Mouse (Mus musculus) lung, embryonic 16.5 days (tissue): Measurements from ENCODE around the gene Cyb5d1. TPM values are rescaled to one million over a fixed set of nuclear protein-coding genes. Genes with fewer than 3 reads are reported as not detected.

ENCODE experiments used
- ATAC-seq: fragments of 200-750 bp; cut with Nextera tagmentation; 2 replicates; pipeline ENCODE4 v1.8.0; 2017; ENCODE audit warnings: low read depth, mild to moderate bottlenecking, moderate library complexity
- H3K27ac ChIP-seq: fragments of 300-500 bp; sonication (generic); 2 replicates; pipeline ENCODE4 v1.5.1; 2014; ENCODE audit warnings: mild to moderate bottlenecking, control low read depth, low read length
- H3K27me3 ChIP-seq: fragments of 300-500 bp; sonication (generic); 2 replicates; pipeline ENCODE4 v1.6.1; 2014; ENCODE audit warnings: low read depth, low read length, mixed read lengths; ENCODE audit not compliant: control insufficient read depth, insufficient read depth
- H3K36me3 ChIP-seq: fragments of 300-500 bp; sonication (generic); 2 replicates; pipeline ENCODE4 v1.6.1; 2014; ENCODE audit warnings: low read length; ENCODE audit not compliant: control insufficient read depth, insufficient read depth
- H3K4me1 ChIP-seq: fragments of 300-500 bp; sonication (generic); replicated peaks from 2 replicates; pipeline ENCODE4 v1.6.1; 2014; ENCODE audit warnings: low read length, mixed read lengths; ENCODE audit not compliant: control insufficient read depth, insufficient read depth
- H3K4me2 ChIP-seq: fragments of 300-500 bp; sonication (generic); 2 replicates; pipeline ENCODE4 v1.6.1; 2014; ENCODE audit warnings: low read depth, low read length, control low read depth
- H3K4me3 ChIP-seq: fragments of 300-500 bp; sonication (generic); 2 replicates; pipeline ENCODE4 v1.5.1; 2014; ENCODE audit warnings: mild to moderate bottlenecking, low read length, control low read depth
- H3K9ac ChIP-seq: fragments of 300-500 bp; sonication (generic); 2 replicates; pipeline ENCODE4 v1.6.1; 2014; ENCODE audit warnings: low read length, control low read depth
- H3K9me3 ChIP-seq: fragments of 300-500 bp; sonication (generic); 2 replicates; pipeline ENCODE4 v1.6.1; 2016; ENCODE audit warnings: low read length; ENCODE audit not compliant: control insufficient read depth
- WGBS: fragments of 180-500 bp; shearing (Covaris S2); extraction: QIAGEN DNeasy Blood & Tissue Kit; methylation state at CpG from one replicate; pipeline ENCODE4 v1.1.7; 2014; 5-methylcytosine and 5-hydroxymethylcytosine counted together
- polyA plus RNA-seq: library from polyadenylated mRNA; unstranded; fragments of >200 nt; fragmentation: Nextera tagmentation; extraction: Ambion mirVana; gene quantifications from 2 replicates; pipeline ENCODE4 v1.2.1, GENCODE M21; 2015

Gene Cyb5d1
- polyA plus RNA-seq, 1 experiment from 2014 or later: 32.6 TPM

DNA sequence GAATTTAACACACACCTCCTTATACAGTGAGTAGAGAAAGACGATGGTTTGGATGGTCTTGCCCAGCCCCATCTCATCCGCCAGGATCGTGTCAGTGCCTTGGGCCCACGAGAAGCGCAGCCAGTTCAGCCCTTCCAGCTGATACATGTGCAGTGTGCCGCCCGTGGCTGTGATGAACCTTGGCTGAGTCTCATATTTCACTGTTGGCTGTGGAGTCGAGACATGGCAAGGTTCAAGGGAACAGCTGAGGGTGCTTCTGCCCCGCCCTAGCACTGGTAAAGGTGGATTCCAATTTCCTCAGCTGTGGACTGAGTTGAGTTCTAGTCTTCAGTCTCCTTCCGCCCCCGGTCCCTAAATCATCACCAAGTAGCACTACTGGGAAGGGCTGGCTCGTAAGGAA lies 37.7 kb downstream of the Cyb5d1 start:
- peaks cover 2% of the 10 kb centered on the region; the same call in 1 of the 2 replicates for H3K4me1 ChIP-seq
- H3K9ac ChIP-seq: no peak overlapping the region
- no peaks in the 10 kb centered on the region for H3K27me3 ChIP-seq
- peaks cover 85% of the 10 kb centered on the region for H3K36me3 ChIP-seq
- no peak overlapping the region for H3K4me3 ChIP-seq
- H3K27ac ChIP-seq: no peak overlapping the region
- H3K9me3 ChIP-seq: no peaks in the 10 kb centered on the region
- WGBS: 85% methylated on average over 12 of the region's 12 CpGs
- H3K4me2 ChIP-seq: no peak overlapping the region
- ATAC-seq: no peak

DNA sequence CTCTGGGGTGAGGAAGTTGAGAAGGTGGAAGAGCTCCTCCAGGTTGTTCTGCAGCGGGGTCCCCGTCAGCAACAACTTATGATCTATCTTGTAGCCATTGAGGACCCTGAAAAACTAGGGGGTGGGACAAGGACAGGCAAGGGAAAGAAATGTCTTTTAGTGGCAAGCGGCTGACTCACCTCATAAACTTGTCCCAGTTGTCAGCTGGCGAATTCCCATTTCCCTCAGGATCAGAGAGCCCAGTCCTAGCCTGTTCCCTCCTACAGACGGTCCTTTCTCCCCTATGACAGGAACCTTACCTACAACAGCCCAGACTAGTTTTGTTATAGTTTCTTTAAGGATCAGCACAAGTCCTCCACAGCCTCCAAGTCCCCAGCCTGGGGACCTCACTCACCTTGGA lies 38.9 kb downstream of the Cyb5d1 start:
- H3K36me3 ChIP-seq: peaks cover 85% of the 10 kb centered on the region
- H3K4me3 ChIP-seq: no peak overlapping the region
- H3K4me2 ChIP-seq: no peak overlapping the region
- no peaks in the 10 kb centered on the region for H3K4me1 ChIP-seq
- no peak overlapping the region for H3K9ac ChIP-seq
- no peak overlapping the region for H3K27ac ChIP-seq
- no peak for ATAC-seq
- WGBS: 86% methylated on average over 5 of the region's 5 CpGs
- no peaks in the 10 kb centered on the region for H3K9me3 ChIP-seq
- no peaks in the 10 kb centered on the region for H3K27me3 ChIP-seq

DNA sequence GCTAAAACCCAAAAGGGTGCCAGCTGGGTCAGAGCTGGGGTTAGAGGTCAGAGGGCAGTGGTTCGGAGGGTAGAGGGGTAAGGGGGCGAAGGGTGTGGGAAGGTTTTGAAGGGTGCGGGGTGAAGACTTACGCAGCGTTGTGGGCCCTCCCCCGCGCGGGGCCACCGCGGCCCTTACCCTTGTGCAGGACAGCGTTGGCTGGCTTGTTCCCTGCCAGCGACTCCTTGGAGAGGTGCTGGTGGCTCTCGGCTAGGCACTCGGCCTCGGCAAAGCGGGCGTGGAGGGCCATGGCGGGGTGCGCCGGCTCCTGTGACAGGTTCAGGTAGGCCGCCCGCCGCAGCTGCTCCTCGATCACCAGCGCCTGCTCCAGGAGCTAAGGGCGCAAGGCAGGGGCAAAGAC lies 49.0 kb downstream of the Cyb5d1 start:
- H3K4me3 ChIP-seq: no peak overlapping the region
- 79% methylated on average over 26 of the region's 26 CpGs for WGBS
- H3K9me3 ChIP-seq: no peaks in the 10 kb centered on the region
- peaks cover 63% of the 10 kb centered on the region for H3K36me3 ChIP-seq
- H3K4me2 ChIP-seq: no peak overlapping the region
- no peaks in the 10 kb centered on the region for H3K27me3 ChIP-seq
- H3K27ac ChIP-seq: no peak overlapping the region
- no peaks in the 10 kb centered on the region; the same call in 1 of the 2 replicates for H3K4me1 ChIP-seq
- ATAC-seq: peak; percentile 7; the same call in 1 of the 2 replicates
- no peak overlapping the region for H3K9ac ChIP-seq

Other genes starting within 250 kb of the Cyb5d1 start
- 0.33 TPM in 1 of 2 replicates, not detected in the other for gene Alox12b, start 238.6 kb downstream of the Cyb5d1 start, polyA plus RNA-seq
- gene Alox8, start 197.8 kb downstream of the Cyb5d1 start, polyA plus RNA-seq: 0.43 and 0.44 TPM in 2 replicates
- 0.10 TPM in 2 replicates for gene Gucy2e, start 158.6 kb downstream of the Cyb5d1 start, polyA plus RNA-seq
- gene Cntrob, start 71.9 kb downstream of the Cyb5d1 start, polyA plus RNA-seq: 26.3 and 28.7 TPM in 2 replicates
- gene Trappc1, start 71.7 kb downstream of the Cyb5d1 start, polyA plus RNA-seq: 159 and 168 TPM in 2 replicates
- 0.62 and 1.6 TPM in 2 replicates for gene Kcnab3, start 69.4 kb downstream of the Cyb5d1 start, polyA plus RNA-seq
- gene Rnf227, start 55.2 kb downstream of the Cyb5d1 start, polyA plus RNA-seq: 11.0 and 12.6 TPM in 2 replicates
- 56.9 and 60.3 TPM in 2 replicates for gene Chd3, start 26.2 kb downstream of the Cyb5d1 start, polyA plus RNA-seq
- 158 and 165 TPM in 2 replicates for gene Naa38, start 144 bp downstream of the Cyb5d1 start, polyA plus RNA-seq
- gene Tmem88, start 2.6 kb upstream of the Cyb5d1 start, polyA plus RNA-seq: 54.7 and 57.4 TPM in 2 replicates
- 25.2 and 26.0 TPM in 2 replicates for gene Kdm6b, start 18.0 kb upstream of the Cyb5d1 start, polyA plus RNA-seq
- 1.9 TPM in 2 replicates for gene Dnah2, start 153.5 kb upstream of the Cyb5d1 start, polyA plus RNA-seq
- gene Efnb3, start 164.6 kb upstream of the Cyb5d1 start, polyA plus RNA-seq: 5.6 and 5.7 TPM in 2 replicates
- 26.2 and 29.2 TPM in 2 replicates for gene Wrap53, start 184.6 kb upstream of the Cyb5d1 start, polyA plus RNA-seq
- gene Trp53, start 184.7 kb upstream of the Cyb5d1 start, polyA plus RNA-seq: 141 and 154 TPM in 2 replicates
- gene Atp1b2, start 210.3 kb upstream of the Cyb5d1 start, polyA plus RNA-seq: 10.5 and 12.7 TPM in 2 replicates
- gene Shbg, start 222.3 kb upstream of the Cyb5d1 start, polyA plus RNA-seq: 0.15 TPM in 1 of 2 replicates, not detected in the other
- 15.2 and 19.2 TPM in 2 replicates for gene Sat2, start 226.4 kb upstream of the Cyb5d1 start, polyA plus RNA-seq
- gene Fxr2, start 237.4 kb upstream of the Cyb5d1 start, polyA plus RNA-seq: 22.2 and 22.6 TPM in 2 replicates